Mouse (Mus musculus): Measurements from ENCODE around the gene Slc35f1. TPM values are rescaled to one million over a fixed set of nuclear protein-coding genes. Genes with fewer than 3 reads are reported as not detected.

Gene Slc35f1
- total RNA-seq, 1 experiment from 2014 or later = 1.3 TPM

DNA sequence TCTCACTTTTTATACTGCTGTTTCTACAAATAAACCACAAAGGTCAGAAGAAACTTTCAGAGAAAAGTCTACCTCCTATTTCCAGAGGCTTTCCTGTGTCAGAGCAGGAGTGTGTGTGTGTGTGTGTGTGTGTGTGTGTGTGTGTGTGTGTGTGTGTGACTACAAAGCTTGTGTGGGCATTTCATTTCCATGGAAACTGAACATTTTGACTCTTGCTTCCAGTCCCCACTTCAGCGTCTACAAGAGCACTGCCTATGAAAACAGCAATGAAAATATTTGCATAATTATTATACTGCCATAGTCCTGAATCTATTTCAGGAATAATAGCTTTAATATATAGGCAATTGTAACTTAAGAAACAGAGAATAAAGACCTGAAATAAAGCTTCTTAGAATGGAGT, 241.8 kb downstream of the Slc35f1 start:
- no peak for DNase-seq

GRCm38 (mm10) chr10:52934615-52935014, 244.3 kb downstream of the Slc35f1 start:
- DNase-seq = no peak

- no peak for DNase-seq
Observed at GRCm38 (mm10) chr10:52940111-52940830, 249.9 kb downstream of the Slc35f1 start.

DNA sequence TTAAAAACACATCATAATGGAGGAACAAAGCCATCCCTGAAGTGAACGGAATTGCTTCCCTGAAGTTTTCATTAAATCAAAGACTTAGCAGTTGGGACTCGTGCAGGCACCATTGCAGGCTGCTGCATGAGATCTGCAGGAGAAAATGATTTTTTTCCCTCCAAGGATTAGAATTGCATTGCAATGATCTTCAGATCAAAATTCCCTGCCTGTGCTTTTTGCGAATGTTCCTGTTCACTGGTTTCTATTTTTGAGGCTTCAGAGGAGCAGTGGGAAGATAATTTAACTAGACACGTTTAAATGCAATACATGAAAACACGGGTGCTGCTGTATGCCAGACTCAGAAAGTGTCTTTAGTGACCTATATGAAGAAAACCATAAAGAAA, 250.5 kb downstream of the Slc35f1 start:
- DNase-seq = no peak

GRCm38 (mm10) chr10:52952581-52952980, 262.2 kb downstream of the Slc35f1 start:
- DNase-seq = no peak

DNA sequence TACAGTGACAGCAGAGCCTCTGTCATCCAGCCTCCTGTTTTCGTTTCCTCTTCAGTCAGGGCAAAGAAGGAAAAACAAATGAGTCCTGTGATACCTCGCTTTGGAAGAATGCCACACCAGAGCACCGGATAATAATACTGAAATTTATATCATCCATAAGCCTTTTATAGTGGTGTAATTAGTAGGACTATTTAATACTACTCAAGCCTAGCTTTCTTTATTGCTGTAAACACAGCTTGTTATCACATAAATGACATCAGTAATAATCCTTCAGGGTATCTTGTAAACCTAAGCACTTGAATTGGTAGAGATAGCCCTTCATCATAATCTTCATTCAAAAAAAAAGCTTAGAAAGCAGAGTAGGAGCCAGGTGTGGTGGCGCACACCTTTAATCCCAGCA, 266.4 kb downstream of the Slc35f1 start:
- DNase-seq = no peak

DNA sequence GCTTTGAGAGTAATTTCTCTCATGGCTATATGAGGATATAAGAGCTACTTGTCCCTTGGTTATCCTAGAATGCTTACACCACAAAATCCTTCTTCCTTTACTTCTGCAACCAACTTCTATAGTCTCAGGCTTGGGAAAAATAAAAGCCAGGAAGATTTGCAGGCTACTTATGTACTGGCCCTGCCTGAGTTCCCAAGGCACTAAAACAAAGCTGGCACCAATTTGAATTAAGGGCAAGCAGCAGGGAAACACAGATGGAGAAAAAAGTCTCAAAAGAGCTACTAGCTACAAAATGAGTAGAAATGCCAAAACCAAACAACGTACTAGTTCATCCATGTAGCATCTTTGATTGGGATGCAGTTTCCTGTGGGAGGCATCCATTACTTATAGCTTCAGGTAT, 288.9 kb downstream of the Slc35f1 start:
- DNase-seq = no peak

DNA sequence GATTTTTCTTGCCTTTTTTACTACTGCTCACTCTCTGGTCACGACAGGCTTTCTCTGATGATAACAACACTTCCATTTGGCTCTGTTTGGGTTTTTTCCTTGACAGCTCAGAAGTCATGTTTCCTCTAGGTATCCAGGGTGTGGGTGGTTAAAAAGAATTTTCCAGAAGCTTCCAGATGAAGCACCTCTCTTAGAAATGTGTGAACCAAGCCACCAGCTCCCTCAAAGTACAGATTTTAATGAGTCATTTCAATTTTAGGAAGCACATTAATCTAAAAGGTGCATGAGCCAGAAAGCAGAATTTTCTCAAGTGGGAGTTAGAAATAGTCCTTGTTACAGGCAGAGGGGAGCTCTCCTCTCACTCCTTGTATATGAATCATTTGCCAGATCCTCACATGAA, 292.5 kb downstream of the Slc35f1 start:
- DNase-seq = no peak

- no peak for DNase-seq
Observed at GRCm38 (mm10) chr10:52992246-52992645, 301.9 kb downstream of the Slc35f1 start.

- no peak for DNase-seq
Observed at GRCm38 (mm10) chr10:52996886-52997285, 306.6 kb downstream of the Slc35f1 start.

- DNase-seq = no peak
Observed at GRCm38 (mm10) chr10:53001136-53001535, 310.8 kb downstream of the Slc35f1 start.

DNA sequence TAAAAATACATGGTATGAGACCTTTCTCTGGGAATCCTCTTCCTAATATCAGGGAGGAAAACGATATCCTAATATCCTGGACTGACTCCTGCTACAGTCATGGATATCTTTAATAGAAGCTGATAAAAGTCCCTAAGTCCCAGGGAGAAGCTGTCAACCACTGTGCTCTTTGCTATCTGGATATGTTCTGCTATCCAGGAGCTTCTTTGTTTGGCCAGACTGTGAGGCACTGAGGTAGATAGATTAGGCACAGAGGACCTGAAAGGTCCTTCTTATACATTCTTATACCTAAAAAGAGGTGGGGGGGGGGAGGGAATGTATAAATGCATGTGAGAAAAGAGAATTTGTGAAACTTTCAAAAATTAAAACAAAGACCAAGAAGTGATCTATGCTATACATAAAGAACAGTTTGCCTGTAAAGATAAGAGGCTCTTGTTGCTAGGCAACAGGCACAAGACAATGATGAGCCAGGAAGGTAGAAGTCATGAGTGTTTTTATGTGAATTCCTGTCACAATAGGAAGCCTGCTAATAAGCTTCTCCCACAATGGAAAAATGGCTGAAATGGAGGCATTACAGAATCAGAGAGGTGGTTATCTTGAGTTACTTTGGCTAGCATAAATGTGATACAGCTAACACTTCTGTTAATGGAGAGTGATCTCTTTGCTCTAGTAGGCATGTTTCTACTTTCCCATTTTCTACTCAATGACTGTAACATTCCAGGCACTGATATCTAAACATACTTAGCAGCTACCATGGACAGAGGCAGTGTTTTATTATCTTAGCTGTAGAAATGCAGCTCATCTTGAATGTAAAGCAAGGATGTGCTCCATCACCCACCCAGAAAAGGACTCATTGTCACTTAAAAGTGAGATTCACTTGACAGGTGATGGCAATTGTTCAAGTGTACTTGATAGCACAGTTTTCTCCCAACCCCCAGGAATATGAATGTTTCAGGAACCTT, 316.2 kb downstream of the Slc35f1 start:
- DNase-seq = no peak

GRCm38 (mm10) chr10:53013878-53014277, 323.5 kb downstream of the Slc35f1 start:
- peak; percentile 69 for DNase-seq

DNA sequence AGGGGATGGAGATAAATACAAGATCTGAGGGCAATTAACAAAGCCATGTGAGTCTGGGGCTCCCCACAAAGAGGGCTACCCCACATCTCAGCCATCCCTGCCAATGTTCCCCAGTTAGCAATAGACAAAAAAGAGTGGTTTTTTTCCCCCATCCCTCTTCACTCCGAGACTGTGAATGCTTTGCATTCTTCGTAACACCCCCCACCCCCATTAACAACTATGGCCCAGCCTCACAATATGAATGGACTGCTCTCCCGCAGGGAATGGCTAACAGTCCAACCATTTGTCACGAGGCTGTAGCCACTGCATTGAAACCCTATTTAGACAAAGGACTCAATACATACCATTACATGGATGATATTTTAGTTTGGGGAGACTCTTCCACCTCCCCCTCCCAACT, 338.1 kb downstream of the Slc35f1 start:
- DNase-seq = no peak

- DNase-seq = no peak
Observed at GRCm38 (mm10) chr10:53035202-53035601, 344.9 kb downstream of the Slc35f1 start.

DNA sequence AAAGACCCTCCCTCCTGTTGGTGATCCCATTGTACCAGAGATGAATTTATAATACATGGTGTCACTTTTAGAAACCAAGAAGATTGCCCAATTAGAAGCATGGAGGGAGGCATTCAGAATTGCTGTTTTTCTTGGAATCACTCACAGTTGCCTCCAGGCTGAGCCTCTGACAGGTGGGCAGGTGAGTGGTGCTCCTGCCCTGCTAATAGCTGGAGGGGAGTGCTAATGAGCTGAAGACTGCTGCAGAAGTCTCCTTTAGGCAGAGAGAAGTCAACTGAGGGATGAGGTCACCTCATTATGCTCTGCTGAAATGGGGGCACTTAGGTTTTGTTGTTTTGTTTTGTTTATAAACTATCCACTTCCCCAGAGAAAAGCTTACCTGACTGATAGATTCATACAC, 355.6 kb downstream of the Slc35f1 start:
- no peak for DNase-seq

DNA sequence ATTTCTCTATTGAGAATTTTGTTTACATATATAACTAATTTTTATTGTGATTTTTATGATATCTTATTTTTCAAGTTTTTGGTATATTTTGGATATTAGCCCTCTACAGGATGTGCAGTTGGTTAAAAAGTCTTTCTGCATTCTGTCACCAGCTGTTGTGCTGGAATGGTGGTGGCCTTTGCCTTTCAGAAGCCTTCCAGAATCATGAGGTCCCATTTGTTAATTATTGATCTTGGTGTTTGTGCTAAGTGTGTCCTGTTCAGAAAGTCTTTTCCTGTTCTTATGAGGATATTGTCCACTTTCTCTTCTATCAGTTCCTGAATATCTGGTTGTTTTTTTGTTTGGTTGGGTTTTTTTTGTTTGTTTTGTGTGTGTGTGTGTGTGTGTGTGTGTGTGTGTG, 362.2 kb downstream of the Slc35f1 start:
- DNase-seq = no peak

- DNase-seq = no peak
Observed at GRCm38 (mm10) chr10:53060745-53061144, 370.4 kb downstream of the Slc35f1 start.

DNA sequence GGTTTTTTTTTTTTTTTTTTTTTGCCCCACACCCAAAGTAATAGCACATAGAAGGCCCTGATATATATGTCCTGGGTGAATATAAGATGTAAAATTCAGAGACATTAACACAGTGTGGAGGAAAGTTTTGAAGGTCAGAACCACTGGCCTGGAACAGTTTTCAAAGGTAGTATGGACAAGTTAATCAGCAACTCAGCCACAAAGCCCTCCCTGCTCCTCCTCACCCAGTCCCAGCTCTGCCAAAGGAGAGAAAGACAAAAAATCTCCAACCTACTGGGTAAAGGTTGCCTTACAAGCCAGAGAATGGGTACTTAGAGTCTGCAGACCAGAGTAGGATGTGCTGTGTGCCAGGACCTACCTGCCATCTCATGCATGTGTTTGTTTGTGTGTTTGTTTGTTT, 372.4 kb downstream of the Slc35f1 start:
- no peak for DNase-seq

GRCm38 (mm10) chr10:53087811-53088210, 397.5 kb downstream of the Slc35f1 start:
- no peak for DNase-seq

GRCm38 (mm10) chr10:53091525-53091924, 401.2 kb downstream of the Slc35f1 start:
- DNase-seq = no peak

DNA sequence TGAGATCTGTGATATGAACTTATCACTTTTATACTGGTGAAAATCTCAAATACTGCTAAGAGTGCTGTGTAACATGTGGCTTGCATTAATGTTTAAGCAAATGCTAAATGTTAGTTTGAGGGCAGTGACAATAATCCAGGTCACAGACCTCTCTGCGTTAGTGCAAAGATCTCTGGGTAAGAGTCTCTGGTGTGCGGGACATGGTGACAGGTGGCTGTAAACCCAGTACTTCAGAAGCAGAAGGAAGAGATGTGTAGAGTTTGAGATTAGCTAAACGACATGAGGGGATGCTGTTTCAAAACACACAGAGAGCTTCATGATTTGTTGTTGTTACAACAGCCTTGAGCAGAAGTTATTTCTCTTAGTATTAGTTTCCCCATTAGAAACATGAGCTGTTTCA, 406.1 kb downstream of the Slc35f1 start:
- DNase-seq = no peak

DNA sequence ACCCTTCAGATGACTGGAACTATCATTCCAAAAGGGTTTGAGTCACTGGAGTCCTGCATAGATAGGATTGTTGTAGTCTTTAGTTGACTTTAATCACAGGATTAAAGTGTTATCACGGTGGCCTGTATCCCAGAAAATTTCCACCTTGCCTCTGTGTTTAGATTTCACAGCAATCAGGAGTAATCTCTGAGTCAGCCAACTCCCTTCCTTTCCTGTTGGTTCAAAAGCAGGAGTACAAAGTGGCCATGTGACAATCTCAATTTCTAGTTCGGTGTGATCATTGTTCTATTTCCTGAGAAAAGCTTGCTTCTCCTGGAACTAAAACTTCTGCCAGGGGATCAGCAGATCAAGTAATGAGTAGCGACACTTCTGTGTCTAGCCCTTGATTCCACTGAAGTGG, 410.5 kb downstream of the Slc35f1 start:
- DNase-seq = no peak

- no peak for DNase-seq
Observed at GRCm38 (mm10) chr10:53101412-53101811, 411.1 kb downstream of the Slc35f1 start.
